Mouse (Mus musculus) liver, postnatal 0 days (tissue): ENCODE data around the gene Tctn1.

Source experiments
- CTCF ChIP-seq: sonication (generic); IDR thresholded peaks from 2 replicates; pipeline ENCODE4 v1.5.1; 2016; ENCODE audit warnings: antibody characterized with exemption, low read depth
- EP300 ChIP-seq: IDR thresholded peaks from 2 replicates; pipeline ENCODE4 v1.6.1; 2016; ENCODE audit warnings: antibody characterized with exemption, low read depth, mild to moderate bottlenecking

DNA sequence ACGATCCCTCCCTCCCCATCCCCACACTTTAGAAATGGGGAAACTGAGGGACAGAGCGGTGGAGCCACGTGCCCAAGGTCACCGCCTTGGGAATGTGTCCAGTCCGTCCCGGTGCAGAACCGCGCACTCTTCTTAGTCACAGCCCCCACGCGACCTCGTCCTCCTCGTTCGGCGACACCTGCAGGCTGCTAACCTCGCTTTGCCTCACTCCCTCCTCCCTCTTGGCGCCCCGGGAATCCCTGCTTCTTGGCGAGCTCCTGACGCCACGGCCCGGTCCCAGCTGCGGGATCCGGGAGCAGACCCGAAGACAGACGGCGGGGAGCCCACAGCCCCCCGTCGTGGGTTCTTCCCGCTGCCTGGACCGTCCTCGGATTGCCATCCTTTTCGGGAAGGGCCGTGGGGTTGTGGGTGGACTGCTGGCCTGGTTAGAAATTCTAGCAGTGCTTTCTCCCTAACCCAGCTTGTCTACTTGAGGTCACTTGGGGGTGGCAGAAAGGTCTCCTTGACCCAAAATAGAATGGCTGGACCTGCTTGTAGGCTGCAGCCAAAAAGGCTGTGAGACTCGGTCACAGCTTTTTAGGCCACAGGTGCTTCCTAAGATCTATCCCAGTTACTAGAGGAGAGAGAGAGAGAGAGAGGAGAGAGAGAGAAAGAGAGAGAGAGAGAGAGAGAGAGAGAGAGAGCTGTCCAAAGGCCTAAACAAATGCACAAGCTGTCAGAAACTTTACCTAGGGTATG lies 20.9 kb upstream of the Tctn1 start:
- TF ChIP-seq CTCF (peak; percentile 38; the same call in 1 of the 2 replicates), EP300 (no peak)
